Mouse (Mus musculus) hematopoietic stem cell, adult 5-6 weeks (primary cell): Measurements from ENCODE around the gene Kcnh6. TPM values are rescaled to one million over a fixed set of nuclear protein-coding genes. Genes with fewer than 3 reads are reported as not detected.
"Not testable (repeated sequence)": the region's sequence is repeated elsewhere in the genome, so short reads cannot be mapped to it uniquely, and the experiment has no call there.

Experiments
- ATAC-seq, 2 experiments: fragments of 125-278 bp in 1 of 2; replicated peaks in 1 of 2; 2 replicates each; pipeline ENCODE4 v1.8.0; 2016 to 2017; ENCODE audit warnings: inconsistent platforms in 2 of 2, mild to moderate bottlenecking in 2 of 2, moderate number of reproducible peaks in 2 of 2, low read depth in 1 of 2, moderate TSS enrichment in 1 of 2; ENCODE audit not compliant: low FRiP score in 2 of 2, poor library complexity in 2 of 2, severe bottlenecking in 2 of 2, insufficient read depth in 1 of 2, low TSS enrichment in 1 of 2
- total RNA-seq: library from RNA; stranded (forward); fragments of 172-1452, 232-1000 nt; gene quantifications from 2 replicates; pipeline ENCODE4 v1.2.3, GENCODE M21; 2017

Kcnh6 gene
- total RNA-seq, 1 experiment from 2014 or later, result 0.50 TPM

- ATAC-seq, result no peak
Observed at GRCm38 (mm10) chr11:106045780-106046179, 37.9 kb downstream of the Kcnh6 start.

- ATAC-seq, result no peak
Observed at GRCm38 (mm10) chr11:106046584-106046983, 38.7 kb downstream of the Kcnh6 start.

- ATAC-seq, result no peak
Observed at GRCm38 (mm10) chr11:106053921-106054320, 46.0 kb downstream of the Kcnh6 start.

- no peak for ATAC-seq
Observed at GRCm38 (mm10) chr11:106054600-106054999, 46.7 kb downstream of the Kcnh6 start.

- no peak for ATAC-seq
Observed at GRCm38 (mm10) chr11:106055341-106055740, 47.4 kb downstream of the Kcnh6 start.

GRCm38 (mm10) chr11:106056819-106057491 lies 49.0 kb downstream of the Kcnh6 start:
- ATAC-seq, result peak; percentile 81 to 82

GRCm38 (mm10) chr11:106058020-106058419 lies 50.1 kb downstream of the Kcnh6 start:
- no peak for ATAC-seq

GRCm38 (mm10) chr11:106060549-106060948 lies 52.6 kb downstream of the Kcnh6 start:
- no peak for ATAC-seq

- ATAC-seq, result no peak
Observed at GRCm38 (mm10) chr11:106061311-106061710, 53.4 kb downstream of the Kcnh6 start.

- no peak for ATAC-seq
Observed at GRCm38 (mm10) chr11:106063756-106064155, 55.8 kb downstream of the Kcnh6 start.

GRCm38 (mm10) chr11:106065073-106065922 lies 57.4 kb downstream of the Kcnh6 start:
- peak in 1 of 2 experiments; percentile 14; a peak in 1 of 4 replicates for ATAC-seq

- ATAC-seq, result peak; percentile 97 to 99
Observed at GRCm38 (mm10) chr11:106065923-106066571, 58.1 kb downstream of the Kcnh6 start, which contains the start of gene Taco1. TSS of gene Taco1 (plus strand) at chr11:106066061.

- ATAC-seq, result not testable (repeated sequence)
Observed at GRCm38 (mm10) chr11:106066616-106067015, 58.7 kb downstream of the Kcnh6 start.

GRCm38 (mm10) chr11:106073774-106074173 lies 65.8 kb downstream of the Kcnh6 start:
- no peak for ATAC-seq

- peak; percentile 80 to 89 for ATAC-seq
Observed at GRCm38 (mm10) chr11:106076321-106076720, 68.4 kb downstream of the Kcnh6 start.
